Mouse (Mus musculus): Measurements from ENCODE around the gene Nlgn2. TPM values are rescaled to one million over a fixed set of nuclear protein-coding genes. Genes with fewer than 3 reads are reported as not detected.

Nlgn2 gene
- polyA plus RNA-seq, 1 experiment from 2014 or later = 22.4 TPM

DNA sequence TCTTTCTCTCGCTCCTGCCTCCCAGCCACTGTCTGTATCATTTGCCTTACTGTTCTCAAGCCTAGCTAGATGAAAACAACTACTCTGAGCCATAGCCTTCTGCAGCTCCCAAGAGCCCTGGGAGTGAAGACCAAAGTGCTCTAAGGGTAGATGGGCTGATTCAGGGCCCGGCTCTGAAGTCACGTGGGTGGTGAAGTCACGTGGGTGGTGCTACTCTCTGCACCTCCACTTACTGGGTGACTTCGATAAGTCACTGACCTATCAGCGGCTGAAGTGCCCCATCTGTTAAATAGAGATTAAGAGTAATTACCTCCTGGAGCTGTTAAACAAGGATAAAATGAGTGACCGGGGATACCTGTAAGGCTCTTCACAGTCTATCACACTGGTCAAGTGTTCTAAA lies 16.4 kb upstream of the Nlgn2 start:
- Histone ChIP-seq H3K36me3 (ENCODE audit: control insufficient read depth, insufficient read depth, low read length) (peaks cover 17% of the 10 kb centered on the region), H3K27ac (ENCODE audit: low read depth, low read length) (no peak overlapping the region), H3K4me2 (ENCODE audit: low read length) (no peak overlapping the region), H3K4me3 (ENCODE audit: low read length) (no peak overlapping the region), H3K27me3 (replicated peaks; ENCODE audit: control insufficient read depth, insufficient read depth, low read length) (0 out of 2 replicates have a peak, but pooled peaks cover 3% of the 10 kb centered on the region), H3K4me1 (ENCODE audit: control insufficient read depth, insufficient read depth, low read depth, low read length) (no peaks in the 10 kb centered on the region), H3K9me3 (ENCODE audit: control insufficient read depth, low read length) (no peaks in the 10 kb centered on the region), H3K9ac (ENCODE audit: low read depth, low read length) (no peak overlapping the region)
- ATAC-seq = no peak
- 65% methylated on average over 7 of the region's 7 CpGs for WGBS

DNA sequence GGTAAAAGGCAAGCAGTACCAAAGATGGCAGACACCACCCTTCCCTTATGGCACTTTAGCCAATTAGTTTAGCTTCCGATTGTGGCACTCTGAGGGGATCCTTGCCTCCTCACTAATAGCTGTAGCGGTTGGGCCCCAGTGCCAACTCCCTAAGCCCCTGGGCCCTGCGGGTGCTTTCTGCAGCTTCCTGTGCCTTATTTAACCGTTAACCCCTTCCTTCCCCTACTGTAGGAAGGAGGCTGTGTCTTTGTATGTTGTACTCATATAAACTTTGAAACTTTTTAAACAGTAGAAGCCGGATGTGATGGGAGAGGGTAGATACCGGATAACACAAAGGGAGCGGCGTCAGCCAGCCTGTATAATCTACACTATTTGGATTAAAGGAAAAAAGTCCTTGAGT lies 13.2 kb upstream of the Nlgn2 start:
- Histone ChIP-seq H3K27ac (ENCODE audit: low read depth, low read length) (no peak overlapping the region), H3K4me2 (ENCODE audit: low read length) (no peak overlapping the region), H3K4me3 (ENCODE audit: low read length) (no peak overlapping the region), H3K36me3 (ENCODE audit: control insufficient read depth, insufficient read depth, low read length) (peaks cover 20% of the 10 kb centered on the region), H3K27me3 (replicated peaks; ENCODE audit: control insufficient read depth, insufficient read depth, low read length) (no peaks in the 10 kb centered on the region), H3K9ac (ENCODE audit: low read depth, low read length) (no peak overlapping the region), H3K4me1 (ENCODE audit: control insufficient read depth, insufficient read depth, low read depth, low read length) (peaks cover 13% of the 10 kb centered on the region), H3K9me3 (ENCODE audit: control insufficient read depth, low read length) (no peaks in the 10 kb centered on the region)
- WGBS = 69% methylated on average over 8 of the region's 8 CpGs
- no peak for ATAC-seq

DNA sequence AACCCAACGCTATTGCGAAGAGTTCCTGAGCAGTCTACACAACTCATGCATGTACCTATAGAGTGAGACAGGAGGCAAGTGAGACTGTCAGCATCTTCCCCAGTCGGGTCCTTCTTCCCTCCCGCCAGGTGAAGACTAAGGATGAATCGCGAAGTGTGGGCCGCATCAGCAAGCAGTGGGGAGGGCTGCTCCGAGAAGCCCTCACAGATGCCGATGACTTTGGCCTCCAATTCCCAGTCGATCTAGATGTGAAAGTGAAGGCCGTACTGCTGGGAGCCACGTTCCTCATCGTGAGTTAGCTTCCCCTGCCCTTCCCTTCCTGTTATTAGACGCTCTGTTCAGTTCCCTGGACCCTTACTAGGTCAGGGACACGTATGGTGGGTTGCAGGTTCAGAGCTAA lies 12.3 kb upstream of the Nlgn2 start:
- no peaks in the 10 kb centered on the region for H3K9me3 ChIP-seq (ENCODE audit: control insufficient read depth, low read length)
- ATAC-seq = no peak
- H3K4me2 ChIP-seq (ENCODE audit: low read length) = no peak overlapping the region
- H3K36me3 ChIP-seq (ENCODE audit: control insufficient read depth, insufficient read depth, low read length) = peaks cover 20% of the 10 kb centered on the region
- WGBS = 94% methylated on average over 15 of the region's 15 CpGs
- H3K27ac ChIP-seq (ENCODE audit: low read depth, low read length) = no peak overlapping the region
- H3K27me3 ChIP-seq (replicated peaks; ENCODE audit: control insufficient read depth, insufficient read depth, low read length) = no peaks in the 10 kb centered on the region
- no peak overlapping the region for H3K4me3 ChIP-seq (ENCODE audit: low read length)
- no peak overlapping the region for H3K9ac ChIP-seq (ENCODE audit: low read depth, low read length)
- H3K4me1 ChIP-seq (ENCODE audit: control insufficient read depth, insufficient read depth, low read depth, low read length) = peaks cover 18% of the 10 kb centered on the region

DNA sequence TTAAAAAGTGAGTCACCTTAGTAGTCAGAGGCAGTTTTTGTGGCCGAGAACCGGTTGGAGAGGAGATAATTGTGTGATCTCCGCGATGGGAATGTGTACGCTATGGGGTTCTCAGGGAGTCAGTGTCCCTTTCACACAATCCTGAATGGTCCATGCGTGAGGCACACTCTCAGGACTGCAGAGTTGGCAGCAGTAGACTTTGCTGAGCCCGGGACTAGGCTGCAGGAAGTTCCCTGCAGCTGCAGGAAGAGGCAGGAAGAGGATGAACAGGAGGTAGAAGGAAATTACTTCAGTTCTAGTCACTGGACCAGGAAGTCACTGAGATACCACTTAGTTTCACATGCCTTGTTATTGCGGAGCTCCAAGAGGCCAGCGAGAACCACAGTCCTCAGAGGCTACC lies 11.5 kb upstream of the Nlgn2 start:
- Histone ChIP-seq H3K9me3 (ENCODE audit: control insufficient read depth, low read length) (no peaks in the 10 kb centered on the region), H3K4me3 (ENCODE audit: low read length) (no peak overlapping the region), H3K27ac (ENCODE audit: low read depth, low read length) (no peak overlapping the region), H3K4me2 (ENCODE audit: low read length) (no peak overlapping the region), H3K36me3 (ENCODE audit: control insufficient read depth, insufficient read depth, low read length) (peaks cover 20% of the 10 kb centered on the region), H3K9ac (ENCODE audit: low read depth, low read length) (no peak overlapping the region), H3K4me1 (ENCODE audit: control insufficient read depth, insufficient read depth, low read depth, low read length) (peaks cover 18% of the 10 kb centered on the region), H3K27me3 (replicated peaks; ENCODE audit: control insufficient read depth, insufficient read depth, low read length) (no peaks in the 10 kb centered on the region)
- 89% methylated on average over 9 of the region's 9 CpGs for WGBS
- no peak for ATAC-seq

DNA sequence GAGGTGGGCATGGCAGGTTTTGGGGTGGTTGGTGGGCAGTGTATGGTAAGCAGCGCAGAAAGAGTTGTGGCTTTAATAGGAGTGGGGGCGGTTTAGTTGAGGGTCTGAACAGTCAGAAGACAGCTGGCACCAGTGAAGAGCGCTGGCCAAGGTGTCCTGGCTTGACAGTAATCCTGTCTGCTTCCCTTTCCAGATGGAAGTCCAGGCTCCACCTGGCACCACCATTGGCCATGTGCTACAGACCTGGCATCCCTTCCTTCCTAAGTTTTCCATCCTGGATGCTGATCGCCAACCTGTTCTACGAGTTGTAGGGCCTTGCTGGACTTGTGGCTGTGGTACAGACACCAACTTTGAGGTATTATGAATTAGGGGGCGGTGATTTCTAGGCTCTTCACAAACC lies 10.4 kb upstream of the Nlgn2 start:
- Histone ChIP-seq H3K4me3 (ENCODE audit: low read length) (peak overlapping the region; percentile 72), H3K9ac (ENCODE audit: low read depth, low read length) (peak overlapping the region; percentile 86), H3K4me2 (ENCODE audit: low read length) (peak overlapping the region; percentile 97), H3K36me3 (ENCODE audit: control insufficient read depth, insufficient read depth, low read length) (peaks cover 20% of the 10 kb centered on the region), H3K27ac (ENCODE audit: low read depth, low read length) (no peak overlapping the region), H3K4me1 (ENCODE audit: control insufficient read depth, insufficient read depth, low read depth, low read length) (peaks cover 18% of the 10 kb centered on the region), H3K9me3 (ENCODE audit: control insufficient read depth, low read length) (no peaks in the 10 kb centered on the region), H3K27me3 (replicated peaks; ENCODE audit: control insufficient read depth, insufficient read depth, low read length) (no peaks in the 10 kb centered on the region)
- 94% methylated on average over 6 of the region's 6 CpGs for WGBS
- ATAC-seq = no peak

DNA sequence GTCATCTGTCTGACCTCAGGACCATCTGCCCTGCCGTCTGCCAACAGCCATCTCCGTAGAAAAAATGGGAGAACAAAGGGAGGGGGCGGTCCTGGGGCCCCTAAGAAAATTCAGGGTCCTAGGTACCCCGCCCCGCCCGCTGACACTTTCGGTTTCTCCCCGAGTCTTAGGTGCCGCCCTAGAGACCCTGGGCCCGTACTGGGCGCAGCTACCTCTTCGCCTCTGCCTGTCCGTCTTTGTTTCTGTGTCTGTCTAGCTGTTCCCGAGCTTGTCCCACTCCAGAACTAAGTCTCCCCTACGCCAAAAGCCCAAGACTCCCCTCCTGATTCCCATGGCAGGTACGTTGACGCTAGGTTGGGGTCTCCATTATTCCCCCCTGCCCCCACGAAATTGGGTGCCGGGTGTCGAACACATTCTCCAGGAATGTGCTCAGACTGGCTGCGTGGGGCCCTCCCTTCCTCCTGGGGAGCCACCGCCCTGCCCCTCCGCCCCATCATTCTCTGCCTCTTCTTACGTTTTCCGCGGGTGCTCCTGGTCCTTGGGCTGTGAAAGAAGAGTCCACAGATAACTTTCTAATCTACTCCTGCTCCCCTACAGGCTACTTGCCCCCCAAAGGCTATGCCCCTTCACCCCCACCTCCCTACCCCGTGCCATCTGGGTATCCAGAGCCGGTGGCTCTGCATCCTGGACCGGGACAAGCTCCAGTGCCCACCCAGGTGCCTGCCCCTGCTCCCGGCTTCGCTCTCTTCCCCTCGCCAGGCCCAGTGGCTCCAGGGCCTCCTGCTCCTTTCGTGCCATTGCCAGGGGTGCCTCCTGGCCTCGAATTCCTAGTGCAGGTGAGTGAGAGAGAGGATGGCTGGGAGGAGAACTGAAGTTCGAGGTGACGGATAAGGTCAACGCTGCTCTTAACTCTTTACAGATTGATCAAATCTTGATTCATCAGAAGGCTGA lies 9.4 kb upstream of the Nlgn2 start:
- Histone ChIP-seq H3K36me3 (ENCODE audit: control insufficient read depth, insufficient read depth, low read length) (peaks cover 20% of the 10 kb centered on the region), H3K9ac (ENCODE audit: low read depth, low read length) (peak overlapping the region; percentile 86), H3K4me2 (ENCODE audit: low read length) (peak overlapping the region; percentile 97), H3K4me3 (ENCODE audit: low read length) (peak overlapping the region; percentile 72), H3K27ac (ENCODE audit: low read depth, low read length) (peak overlapping the region; percentile 96), H3K4me1 (ENCODE audit: control insufficient read depth, insufficient read depth, low read depth, low read length) (peaks cover 18% of the 10 kb centered on the region), H3K27me3 (replicated peaks; ENCODE audit: control insufficient read depth, insufficient read depth, low read length) (no peaks in the 10 kb centered on the region), H3K9me3 (ENCODE audit: control insufficient read depth, low read length) (no peaks in the 10 kb centered on the region)
- WGBS = 9% methylated on average over 36 of the region's 37 CpGs
- peak; percentile 48 for ATAC-seq

DNA sequence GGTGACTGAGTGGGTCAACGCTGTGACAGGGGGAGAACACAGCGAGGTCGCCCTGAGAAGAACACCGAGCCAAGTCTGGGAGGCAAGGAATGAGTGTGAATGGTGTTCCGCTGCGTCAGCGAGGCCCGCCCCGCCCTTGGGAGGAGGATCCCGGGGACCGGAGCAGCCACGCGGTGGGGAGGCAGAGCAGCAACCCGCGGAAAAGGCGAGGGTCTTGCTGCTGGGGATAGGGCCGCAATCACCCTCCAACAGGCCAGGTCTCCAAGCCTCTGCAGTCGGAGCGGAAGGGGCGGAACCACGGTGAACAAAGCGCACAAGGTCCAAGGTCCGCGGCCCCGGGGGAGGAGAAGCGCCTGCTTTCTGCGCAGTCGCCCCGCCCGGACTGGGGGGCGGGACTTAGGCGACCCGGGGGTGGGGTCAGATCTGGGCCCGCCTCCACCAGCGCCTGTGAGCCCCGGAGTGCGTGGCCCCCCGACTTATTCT lies 8.7 kb upstream of the Nlgn2 start, which contains the start of gene Plscr3:
Gene Plscr3, plus strand, starts transcription at position 179 of the 483 bp plus-strand sequence.
- ATAC-seq = peak; percentile 94
- peak within 1 kb of the TSS; percentile 72 for H3K4me3 ChIP-seq (ENCODE audit: low read length)
- H3K4me1 ChIP-seq (ENCODE audit: control insufficient read depth, insufficient read depth, low read depth, low read length) = peaks cover 18% of the 10 kb centered on the region
- H3K4me2 ChIP-seq (ENCODE audit: low read length) = peak within 1 kb of the TSS; percentile 97
- WGBS = 0% methylated on average over 29 of the region's 38 CpGs
- H3K27ac ChIP-seq (ENCODE audit: low read depth, low read length) = peak within 1 kb of the TSS; percentile 96
- peaks cover 13% of the 10 kb centered on the region for H3K36me3 ChIP-seq (ENCODE audit: control insufficient read depth, insufficient read depth, low read length)
- no peaks in the 10 kb centered on the region for H3K27me3 ChIP-seq (replicated peaks; ENCODE audit: control insufficient read depth, insufficient read depth, low read length)
- H3K9me3 ChIP-seq (ENCODE audit: control insufficient read depth, low read length) = no peaks in the 10 kb centered on the region
- H3K9ac ChIP-seq (ENCODE audit: low read depth, low read length) = peak within 1 kb of the TSS; percentile 86

DNA sequence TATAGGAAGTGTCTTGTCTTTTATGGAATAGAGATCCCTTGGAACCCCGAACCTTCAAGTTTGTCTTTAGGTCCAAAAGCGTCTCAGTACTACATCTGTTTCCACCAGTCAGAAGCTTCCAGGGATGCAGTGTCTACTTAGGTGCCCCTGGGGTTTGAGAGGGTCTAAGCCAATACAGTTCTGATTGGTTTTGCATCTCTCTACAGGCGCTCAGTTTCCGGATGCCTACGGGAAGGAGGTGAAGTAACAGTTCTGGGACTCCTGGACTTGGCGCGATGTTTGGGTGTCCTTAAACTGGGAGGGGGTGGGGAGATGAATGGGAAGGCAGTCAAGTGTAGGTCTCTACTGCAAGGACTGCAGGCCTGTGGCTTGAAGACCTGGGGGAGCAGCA lies 1.1 kb upstream of the Nlgn2 start:
- Histone ChIP-seq H3K9me3 (ENCODE audit: control insufficient read depth, low read length) (no peaks in the 10 kb centered on the region), H3K36me3 (ENCODE audit: control insufficient read depth, insufficient read depth, low read length) (no peaks in the 10 kb centered on the region; the same call in 1 of the 2 replicates), H3K4me3 (ENCODE audit: low read length) (peak overlapping the region; percentile 87), H3K27ac (ENCODE audit: low read depth, low read length) (peak overlapping the region; percentile 96), H3K9ac (ENCODE audit: low read depth, low read length) (peak overlapping the region; percentile 74), H3K4me1 (ENCODE audit: control insufficient read depth, insufficient read depth, low read depth, low read length) (peaks cover 30% of the 10 kb centered on the region), H3K27me3 (replicated peaks; ENCODE audit: control insufficient read depth, insufficient read depth, low read length) (no peaks in the 10 kb centered on the region), H3K4me2 (ENCODE audit: low read length) (peak overlapping the region; percentile 64)
- ATAC-seq = no peak
- 0% methylated on average over 7 of the region's 7 CpGs for WGBS

DNA sequence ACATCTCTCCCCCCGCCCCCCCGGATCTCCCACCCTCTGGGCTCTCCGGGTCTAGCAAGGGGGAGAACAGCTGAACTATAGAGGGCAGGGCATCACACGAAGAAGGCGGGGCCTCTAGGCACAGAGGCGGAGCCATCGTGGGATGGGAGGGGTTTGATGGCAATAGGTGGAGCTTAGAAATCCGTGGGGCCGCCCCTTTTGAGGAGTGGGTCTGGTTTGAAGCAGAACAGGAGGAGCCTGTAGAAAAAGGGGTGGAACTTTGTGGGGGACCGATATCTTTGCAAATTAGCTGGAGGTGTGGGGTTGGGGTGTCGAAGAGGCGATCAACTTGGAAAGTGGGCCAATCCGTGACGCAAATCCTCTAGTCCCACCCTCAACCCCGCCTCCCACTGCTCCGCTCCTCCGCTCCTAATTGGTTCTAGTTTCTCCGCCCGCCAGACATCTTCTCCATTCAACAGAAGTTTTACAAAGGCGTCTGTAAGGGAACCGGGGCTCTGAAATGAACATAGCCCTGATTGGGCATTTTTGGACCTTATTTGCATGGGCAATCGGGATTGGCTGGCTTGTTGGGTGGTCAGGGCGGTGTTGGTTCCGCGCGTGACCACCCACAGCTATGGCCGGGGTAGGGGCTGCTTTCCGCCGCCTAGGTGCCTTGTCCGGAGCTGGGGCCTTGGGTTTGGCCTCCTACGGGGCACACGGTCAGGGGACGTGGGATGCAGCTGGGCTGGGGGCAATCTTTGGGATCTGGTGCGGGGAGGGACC lies 549 bp upstream of the Nlgn2 start, which contains the start of gene Tmem256:
Gene Tmem256, plus strand, starts transcription at position 563 of the 762 bp plus-strand sequence.
- peak within 1 kb of the TSS; percentile 89 for H3K4me2 ChIP-seq (ENCODE audit: low read length)
- H3K27me3 ChIP-seq (replicated peaks; ENCODE audit: control insufficient read depth, insufficient read depth, low read length) = no peaks in the 10 kb centered on the region
- H3K36me3 ChIP-seq (ENCODE audit: control insufficient read depth, insufficient read depth, low read length) = no peaks in the 10 kb centered on the region; the same call in 1 of the 2 replicates
- ATAC-seq = peak; percentile 92
- peak within 1 kb of the TSS; percentile 96 for H3K27ac ChIP-seq (ENCODE audit: low read depth, low read length)
- H3K9me3 ChIP-seq (ENCODE audit: control insufficient read depth, low read length) = no peaks in the 10 kb centered on the region
- peaks cover 34% of the 10 kb centered on the region for H3K4me1 ChIP-seq (ENCODE audit: control insufficient read depth, insufficient read depth, low read depth, low read length)
- peak within 1 kb of the TSS; percentile 94 for H3K9ac ChIP-seq (ENCODE audit: low read depth, low read length)
- H3K4me3 ChIP-seq (ENCODE audit: low read length) = peak within 1 kb of the TSS; percentile 87
- whole genome bisulfite sequencing = under 1% methylated on average over 34 of the region's 34 CpGs
